Mouse (Mus musculus): ENCODE results near the gene Fgfr2. TPM values are rescaled to one million over a fixed set of nuclear protein-coding genes. Genes with fewer than 3 reads are reported as not detected.

The Fgfr2 gene
- polyA plus RNA-seq, 1 experiment from 2014 or later = 11.2 TPM

GRCm38 (mm10) chr7:132766235-132766871 lies 356.8 kb downstream of the Fgfr2 start:
- Histone ChIP-seq H3K36me3 (replicated peaks; ENCODE audit: insufficient read depth, low read length) (peaks cover 87% of the 10 kb centered on the region), H3K9ac (replicated peaks) (peak overlapping the region; percentile 13; the same call in 1 of the 2 replicates), H3K4me2 (ENCODE audit: low read depth, low read length) (peak overlapping the region; percentile 47), H3K4me1 (ENCODE audit: insufficient read depth) (peaks cover 49% of the 10 kb centered on the region), H3K4me3 (ENCODE audit: low read depth, low read length) (no peak overlapping the region), H3K27ac (ENCODE audit: low read depth) (peak overlapping the region; percentile 77), H3K27me3 (ENCODE audit: insufficient read depth, low read length) (no peaks in the 10 kb centered on the region), H3K9me3 (ENCODE audit: low read length) (no peaks in the 10 kb centered on the region)
- TF ChIP-seq EP300 (IDR thresholded peaks at IDR 0.05; ENCODE audit: low read depth) = peak; percentile 38; the same call in 1 of the 2 replicates
- no peak for TF ChIP-seq CTCF (IDR thresholded peaks at IDR 0.05; ENCODE audit: low read depth)
- peak; percentile 76 for ATAC-seq
- WGBS (ENCODE audit: insufficient replicate concordance) = 51% methylated on average over 11 of the region's 11 CpGs
- DNase-seq = peak; percentile 49

- 65% methylated on average over 3 of the region's 3 CpGs for WGBS (ENCODE audit: insufficient replicate concordance)
- H3K4me1 ChIP-seq (ENCODE audit: insufficient read depth) = peaks cover 47% of the 10 kb centered on the region
- H3K9me3 ChIP-seq (ENCODE audit: low read length) = no peaks in the 10 kb centered on the region
- peak; percentile 31; the same call in 1 of the 2 replicates for ATAC-seq
- H3K4me3 ChIP-seq (ENCODE audit: low read depth, low read length) = no peak overlapping the region
- H3K27ac ChIP-seq (ENCODE audit: low read depth) = peak overlapping the region; percentile 77
- peaks cover 85% of the 10 kb centered on the region for H3K36me3 ChIP-seq (replicated peaks; ENCODE audit: insufficient read depth, low read length)
- TF ChIP-seq CTCF (IDR thresholded peaks at IDR 0.05; ENCODE audit: low read depth) (no peak), EP300 (IDR thresholded peaks at IDR 0.05; ENCODE audit: low read depth) (no peak)
- H3K27me3 ChIP-seq (ENCODE audit: insufficient read depth, low read length) = no peaks in the 10 kb centered on the region
- peak overlapping the region; percentile 47 for H3K4me2 ChIP-seq (ENCODE audit: low read depth, low read length)
- no peak for DNase-seq
- no peak overlapping the region for H3K9ac ChIP-seq (replicated peaks)
Measured at GRCm38 (mm10) chr7:132765629-132766186, 357.4 kb downstream of the Fgfr2 start.

GRCm38 (mm10) chr7:132764896-132765491 lies 358.2 kb downstream of the Fgfr2 start:
- 78% methylated on average over 4 of the region's 4 CpGs for WGBS (ENCODE audit: insufficient replicate concordance)
- TF ChIP-seq CTCF (IDR thresholded peaks at IDR 0.05; ENCODE audit: low read depth) (no peak), EP300 (IDR thresholded peaks at IDR 0.05; ENCODE audit: low read depth) (no peak)
- Histone ChIP-seq H3K9me3 (ENCODE audit: low read length) (no peaks in the 10 kb centered on the region), H3K4me3 (ENCODE audit: low read depth, low read length) (no peak overlapping the region), H3K27ac (ENCODE audit: low read depth) (peak overlapping the region; percentile 77), H3K36me3 (replicated peaks; ENCODE audit: insufficient read depth, low read length) (peaks cover 85% of the 10 kb centered on the region), H3K9ac (replicated peaks) (no peak overlapping the region), H3K27me3 (ENCODE audit: insufficient read depth, low read length) (no peaks in the 10 kb centered on the region), H3K4me2 (ENCODE audit: low read depth, low read length) (no peak overlapping the region), H3K4me1 (ENCODE audit: insufficient read depth) (peaks cover 44% of the 10 kb centered on the region)
- DNase-seq (no peak), ATAC-seq (no peak)

GRCm38 (mm10) chr7:132764314-132764713 lies 358.8 kb downstream of the Fgfr2 start:
- no peaks in the 10 kb centered on the region for H3K9me3 ChIP-seq (ENCODE audit: low read length)
- DNase-seq (no peak), ATAC-seq (no peak)
- H3K27me3 ChIP-seq (ENCODE audit: insufficient read depth, low read length) = no peaks in the 10 kb centered on the region
- H3K4me3 ChIP-seq (ENCODE audit: low read depth, low read length) = no peak overlapping the region
- H3K27ac ChIP-seq (ENCODE audit: low read depth) = no peak overlapping the region
- H3K9ac ChIP-seq (replicated peaks) = no peak overlapping the region
- H3K4me1 ChIP-seq (ENCODE audit: insufficient read depth) = peaks cover 39% of the 10 kb centered on the region
- 88% methylated on average over 4 of the region's 4 CpGs for WGBS (ENCODE audit: insufficient replicate concordance)
- H3K4me2 ChIP-seq (ENCODE audit: low read depth, low read length) = no peak overlapping the region
- peaks cover 85% of the 10 kb centered on the region for H3K36me3 ChIP-seq (replicated peaks; ENCODE audit: insufficient read depth, low read length)
- TF ChIP-seq EP300 (IDR thresholded peaks at IDR 0.05; ENCODE audit: low read depth) (no peak), CTCF (IDR thresholded peaks at IDR 0.05; ENCODE audit: low read depth) (no peak)

- peaks cover 35% of the 10 kb centered on the region for H3K4me1 ChIP-seq (ENCODE audit: insufficient read depth)
- ATAC-seq = no peak
- no peak overlapping the region for H3K4me3 ChIP-seq (ENCODE audit: low read depth, low read length)
- no peak for DNase-seq
- no peaks in the 10 kb centered on the region for H3K9me3 ChIP-seq (ENCODE audit: low read length)
- no peak overlapping the region for H3K4me2 ChIP-seq (ENCODE audit: low read depth, low read length)
- H3K27ac ChIP-seq (ENCODE audit: low read depth) = no peak overlapping the region
- no peak for TF ChIP-seq EP300 (IDR thresholded peaks at IDR 0.05; ENCODE audit: low read depth)
- TF ChIP-seq CTCF (IDR thresholded peaks at IDR 0.05; ENCODE audit: low read depth) = no peak
- no peaks in the 10 kb centered on the region for H3K27me3 ChIP-seq (ENCODE audit: insufficient read depth, low read length)
- peaks cover 86% of the 10 kb centered on the region for H3K36me3 ChIP-seq (replicated peaks; ENCODE audit: insufficient read depth, low read length)
- no peak overlapping the region for H3K9ac ChIP-seq (replicated peaks)
- WGBS (ENCODE audit: insufficient replicate concordance) = 90% methylated on average over 5 of the region's 5 CpGs
Measured at GRCm38 (mm10) chr7:132763911-132764310, 359.2 kb downstream of the Fgfr2 start.

- Histone ChIP-seq H3K36me3 (replicated peaks; ENCODE audit: insufficient read depth, low read length) (peaks cover 86% of the 10 kb centered on the region), H3K27ac (ENCODE audit: low read depth) (no peak overlapping the region), H3K27me3 (ENCODE audit: insufficient read depth, low read length) (no peaks in the 10 kb centered on the region), H3K9me3 (ENCODE audit: low read length) (no peaks in the 10 kb centered on the region), H3K4me1 (ENCODE audit: insufficient read depth) (peaks cover 29% of the 10 kb centered on the region), H3K9ac (replicated peaks) (no peak overlapping the region), H3K4me2 (ENCODE audit: low read depth, low read length) (no peak overlapping the region), H3K4me3 (ENCODE audit: low read depth, low read length) (no peak overlapping the region)
- TF ChIP-seq CTCF (IDR thresholded peaks at IDR 0.05; ENCODE audit: low read depth) (no peak), EP300 (IDR thresholded peaks at IDR 0.05; ENCODE audit: low read depth) (no peak)
- ATAC-seq = no peak
- WGBS (ENCODE audit: insufficient replicate concordance) = 89% methylated on average over 6 of the region's 6 CpGs
- DNase-seq = no peak
Measured at GRCm38 (mm10) chr7:132763351-132763750, 359.8 kb downstream of the Fgfr2 start.

All from liver, postnatal 0 days (tissue).